Mouse (Mus musculus) kidney, postnatal 4 days (tissue): ENCODE measurements around the gene Pigc.

Experiments used
- DNase-seq, 2 experiments: peaks; one replicate each; pipeline ENCODE4 v3.0.0; 2021; ENCODE audit warnings: mixed read lengths in 2 of 2

Pigc gene

DNA sequence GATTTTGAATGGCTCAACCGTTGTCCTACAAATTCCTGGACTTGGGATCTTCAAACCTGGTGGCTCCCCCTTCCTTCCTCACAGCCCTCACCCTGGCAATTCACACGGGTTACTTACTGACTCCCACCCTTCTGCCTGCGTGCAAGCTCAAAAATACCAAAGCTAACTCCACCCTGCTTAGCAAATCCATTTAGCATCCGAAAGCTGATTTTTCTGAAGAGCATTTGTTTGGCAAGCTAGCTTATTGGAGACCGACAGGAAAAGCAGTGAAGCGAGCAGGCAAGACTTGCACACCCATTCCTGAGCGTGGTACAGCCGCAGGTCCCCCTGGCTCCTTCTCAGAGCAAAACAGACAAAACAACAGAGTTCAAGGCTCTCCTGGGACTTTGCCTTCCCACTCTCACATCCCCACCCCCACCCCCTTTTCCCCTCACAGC lies 39.7 kb downstream of the Pigc start:
- DNase-seq, result peak in 1 of 2 experiments; percentile 48

DNA sequence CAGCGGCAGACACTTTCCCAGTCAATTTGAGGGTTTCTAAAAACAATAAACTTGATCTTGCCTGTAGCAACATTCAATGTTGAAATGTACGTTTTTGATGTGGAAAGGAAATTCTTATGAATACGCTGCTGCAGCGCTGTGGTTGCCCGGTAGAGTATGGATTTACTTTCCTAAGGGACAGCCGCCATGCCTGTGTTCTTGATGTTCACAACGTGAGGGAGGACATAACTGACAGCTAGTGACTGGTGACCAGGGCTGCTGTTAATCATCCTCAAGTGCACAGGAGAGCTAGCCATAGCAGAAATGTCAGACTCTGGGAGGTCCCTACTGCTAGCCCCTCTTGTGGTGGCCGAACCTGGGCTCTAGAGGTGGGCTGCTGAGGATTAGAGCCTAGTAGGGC lies 40.1 kb downstream of the Pigc start:
- no peak for DNase-seq

DNA sequence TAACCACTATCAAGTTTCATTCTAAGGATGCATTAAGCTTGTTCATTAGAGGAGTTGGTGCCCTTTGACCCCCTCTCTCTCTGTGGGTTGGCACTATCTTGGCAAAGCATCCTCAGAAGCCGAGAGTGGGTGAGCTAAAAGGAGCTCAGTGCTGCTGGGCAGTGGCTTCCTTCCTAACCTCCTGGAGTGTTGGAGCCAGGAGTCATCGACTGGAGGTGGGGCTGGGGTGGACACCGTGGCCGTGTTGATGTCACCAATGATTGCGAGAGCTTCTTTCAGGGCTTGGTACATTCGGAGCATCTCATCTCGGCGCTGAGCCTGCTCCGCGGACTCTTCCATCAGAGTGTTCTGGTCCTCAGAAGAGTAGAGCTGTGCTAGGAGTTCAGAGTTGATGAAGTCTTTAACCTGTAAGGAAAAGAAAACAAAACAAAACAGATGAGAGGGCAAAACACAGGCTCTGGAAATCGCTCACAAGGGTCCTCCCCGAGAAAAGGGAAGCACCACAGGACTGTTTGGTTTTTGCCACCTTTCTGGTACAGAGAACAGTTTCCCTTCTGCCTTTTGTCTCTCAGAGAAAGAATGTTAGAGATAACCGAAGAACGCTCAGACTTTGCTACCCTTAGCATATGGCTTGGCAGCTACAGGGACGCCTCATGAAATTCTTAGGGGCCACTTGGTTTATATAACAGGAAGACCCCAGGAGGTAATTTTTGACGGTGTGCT lies 42.7 kb downstream of the Pigc start:
- no peak for DNase-seq

DNA sequence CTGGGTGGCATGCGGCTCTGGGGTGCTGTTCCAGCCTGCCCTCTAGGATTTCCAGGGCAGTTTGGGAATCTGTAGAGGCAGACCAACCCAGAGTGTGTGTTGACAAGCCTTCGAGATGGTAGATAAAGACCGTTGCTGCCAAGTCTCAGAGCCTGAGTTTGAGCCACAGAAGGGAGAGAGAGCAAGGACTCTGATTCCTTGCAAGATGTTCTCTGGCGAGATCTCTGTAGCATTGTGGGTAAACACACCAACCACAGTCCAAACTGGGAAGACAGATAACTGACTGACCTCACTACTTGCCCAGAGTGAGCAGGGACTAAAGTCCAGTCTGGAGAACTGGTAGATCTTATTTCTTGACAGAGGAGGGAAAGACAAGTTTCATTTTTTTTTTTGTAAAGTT lies 44.6 kb downstream of the Pigc start:
- DNase-seq, result no peak

DNA sequence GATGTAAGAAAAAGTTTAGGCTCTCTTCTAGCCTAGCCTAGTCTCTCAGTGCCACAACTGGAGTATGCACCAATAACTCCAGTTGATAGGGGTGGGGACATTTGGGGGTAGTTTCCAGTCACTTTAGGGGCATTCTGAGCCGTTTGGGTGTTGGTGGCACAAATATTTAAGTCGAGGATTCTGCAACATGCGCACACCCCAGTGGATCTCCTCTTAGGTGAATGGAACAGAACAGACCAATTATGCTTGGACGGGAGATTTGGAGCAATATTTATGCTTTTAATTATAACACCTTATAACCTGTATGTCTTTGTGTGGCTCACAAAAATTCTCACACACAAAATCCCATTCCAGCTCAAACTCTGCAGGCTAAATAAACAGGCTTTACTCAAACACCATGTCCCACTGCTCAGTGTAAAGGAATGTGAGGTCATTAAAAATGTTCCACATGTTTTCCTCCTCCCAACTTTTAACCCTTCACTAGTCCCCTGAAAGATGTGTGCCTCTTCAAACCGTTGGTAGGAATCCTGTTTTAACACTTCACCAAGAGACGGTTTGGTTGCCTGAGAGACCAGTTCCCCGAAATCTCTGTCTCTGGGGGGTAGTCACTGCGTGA lies 46.4 kb downstream of the Pigc start:
- DNase-seq, result no peak

DNA sequence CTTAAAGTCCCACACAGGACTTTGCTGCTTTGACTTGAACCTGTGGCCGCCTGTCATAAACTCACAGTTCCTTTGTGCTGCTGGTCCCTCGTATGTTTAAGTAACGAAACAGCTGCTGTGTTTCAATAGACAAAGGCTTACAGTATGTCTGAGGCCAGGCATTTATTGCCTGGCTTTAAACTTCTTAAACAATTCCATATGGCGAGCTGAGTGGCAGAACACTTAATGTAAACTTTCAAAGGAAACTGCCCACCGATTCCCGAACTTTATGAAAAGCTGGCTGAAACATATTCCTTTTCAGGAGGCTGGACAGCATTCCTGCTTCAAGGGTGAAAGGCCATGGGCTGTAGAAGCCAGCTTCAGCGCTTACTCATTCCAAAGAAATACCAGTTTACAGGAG lies 48.0 kb downstream of the Pigc start:
- no peak for DNase-seq

DNA sequence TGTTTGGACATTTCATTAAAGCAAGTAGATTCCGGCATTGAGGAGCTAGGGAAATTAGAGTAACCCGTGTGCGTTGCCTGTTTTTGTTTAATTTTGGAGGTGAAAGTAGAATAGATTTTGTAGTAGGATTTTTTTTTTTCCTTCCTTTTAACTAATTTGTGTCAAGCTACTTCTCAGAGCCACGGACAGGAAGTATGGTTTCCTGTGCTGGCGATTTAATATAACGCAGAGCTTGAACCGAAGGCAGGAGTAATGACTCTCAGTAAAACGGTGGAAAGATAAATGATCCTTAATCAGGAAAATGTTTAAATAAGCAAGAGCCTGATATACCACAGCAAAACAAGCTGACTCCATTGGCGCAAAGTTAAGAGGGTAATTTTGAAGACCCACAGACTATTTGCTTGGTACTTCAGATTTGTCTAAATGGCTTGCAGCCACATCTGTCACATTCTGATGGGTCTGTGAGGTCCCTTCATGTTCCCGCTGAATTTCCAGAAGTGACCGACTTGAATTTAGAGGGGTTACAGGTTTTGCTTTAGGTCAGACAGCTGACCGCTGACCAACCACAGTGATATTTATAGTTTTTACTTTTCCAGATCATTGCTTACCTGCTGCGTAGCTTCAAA lies 49.1 kb downstream of the Pigc start:
- no peak for DNase-seq

DNA sequence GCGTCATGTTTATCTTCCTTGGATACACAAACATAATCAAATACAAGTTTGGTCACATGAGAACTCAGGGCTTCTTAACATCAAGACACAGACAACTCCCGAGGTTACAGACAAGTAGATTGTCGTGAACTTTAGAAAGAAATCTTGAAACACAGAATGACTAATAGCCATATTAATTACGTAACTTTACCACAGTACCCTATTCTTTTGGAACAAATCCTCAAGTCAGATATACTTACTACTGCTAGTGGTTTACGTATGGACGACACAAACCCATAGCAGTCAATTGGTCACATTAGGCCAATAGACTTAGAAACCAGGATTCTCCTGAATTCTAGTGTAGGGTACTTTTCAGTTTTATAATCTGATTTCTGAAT lies 49.6 kb downstream of the Pigc start:
- no peak for DNase-seq

DNA sequence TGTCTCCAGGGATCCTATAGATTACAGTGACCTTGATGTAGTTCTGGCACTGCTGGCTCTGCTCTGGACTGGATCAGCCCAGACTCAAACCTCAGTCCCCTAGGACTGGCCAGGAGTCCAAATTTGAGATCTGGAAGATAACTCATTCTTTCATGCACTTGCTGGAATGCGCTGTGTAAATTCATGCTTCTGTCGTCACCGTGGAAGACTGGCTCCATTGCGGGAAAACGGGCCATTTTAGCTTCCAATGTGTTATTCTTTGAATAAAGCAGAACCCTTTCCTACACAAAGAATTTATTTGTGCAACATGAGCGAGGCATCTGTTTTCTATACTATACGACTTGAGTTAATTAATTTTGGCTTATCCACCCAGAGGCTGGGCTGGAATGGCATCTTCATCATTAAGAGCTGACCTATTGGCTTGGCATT lies 51.3 kb downstream of the Pigc start:
- no peak for DNase-seq

DNA sequence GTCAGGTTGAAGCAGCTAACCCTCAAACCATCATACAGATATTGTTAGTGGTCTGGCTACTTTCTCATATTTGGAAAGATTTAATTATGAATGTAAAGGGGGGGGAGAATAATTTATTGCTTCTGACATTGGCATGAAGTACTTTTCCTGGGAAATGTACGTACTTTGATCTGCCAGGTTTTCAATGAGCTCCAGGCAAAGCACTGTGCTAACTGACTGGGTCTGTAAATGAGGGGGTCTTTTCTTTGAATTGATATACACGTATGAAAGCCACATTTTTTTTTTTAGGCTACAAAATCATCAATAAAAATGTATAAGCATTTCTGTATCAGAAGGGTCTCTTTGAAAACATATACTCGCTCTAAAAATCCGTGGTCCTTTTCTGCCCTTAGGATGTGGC lies 51.8 kb downstream of the Pigc start:
- DNase-seq, result no peak
